Mouse (Mus musculus) CH12.LX (cell line): ENCODE data around the gene Hdac4.

Experiments used
- CTCF ChIP-seq, 2 experiments: IDR thresholded peaks in 1 of 2; conservative IDR thresholded peaks in 1 of 2; 2 replicates each; pipeline ENCODE4 v1.5.1; 2011 to 2012; ENCODE audit warnings: low read depth in 2 of 2, low read length in 2 of 2, improper control_type of control experiment in 1 of 2, inconsistent platforms in 1 of 2, mild to moderate bottlenecking in 1 of 2, moderate library complexity in 1 of 2
- EP300 ChIP-seq: IDR thresholded peaks from 2 replicates; pipeline ENCODE4 v1.6.1; 2011; ENCODE audit warnings: low read length, improper control_type of control experiment
- HCFC1 ChIP-seq: IDR thresholded peaks from 2 replicates; pipeline ENCODE4 v1.6.1; 2012; ENCODE audit warnings: low read depth, mild to moderate bottlenecking, inconsistent platforms, low read length, improper control_type of control experiment
- IRF4 ChIP-seq: IDR thresholded peaks from 2 replicates; pipeline ENCODE4 v1.6.1; 2014; ENCODE audit warnings: low read depth, mild to moderate bottlenecking, inconsistent platforms, low read length, improper control_type of control experiment
- KAT2A ChIP-seq: IDR thresholded peaks from 2 replicates; pipeline ENCODE4 v1.6.1; 2012; ENCODE audit warnings: low read length, improper control_type of control experiment, inconsistent platforms; ENCODE audit not compliant: insufficient replicate concordance
- MAX ChIP-seq: IDR thresholded peaks from 2 replicates; pipeline ENCODE4 v1.6.1; 2011; ENCODE audit warnings: low read length, improper control_type of control experiment
- MEF2A ChIP-seq: IDR thresholded peaks from 2 replicates; pipeline ENCODE4 v1.6.1; 2014; ENCODE audit warnings: low read depth, mild to moderate bottlenecking, inconsistent platforms, low read length, improper control_type of control experiment, borderline replicate concordance
- PAX5 ChIP-seq: IDR thresholded peaks from 2 replicates; pipeline ENCODE4 v1.6.1; 2012; ENCODE audit warnings: low read length, inconsistent platforms, mixed read lengths
- POLR2A ChIP-seq: IDR thresholded peaks from 2 replicates; pipeline ENCODE4 v1.6.1; 2011; ENCODE audit warnings: low read depth, mild to moderate bottlenecking, improper control_type of control experiment, low read length
- POLR2AphosphoS2 ChIP-seq: IDR thresholded peaks from 2 replicates; pipeline ENCODE4 v1.6.1; 2011; ENCODE audit warnings: low read depth, low read length, improper control_type of control experiment
- RCOR1 ChIP-seq: conservative IDR thresholded peaks from 2 replicates; pipeline ENCODE4 v1.6.1; 2012; ENCODE audit warnings: low read depth, mild to moderate bottlenecking, inconsistent platforms, low read length, improper control_type of control experiment
- ZMIZ1 ChIP-seq: IDR thresholded peaks from 2 replicates; pipeline ENCODE4 v1.6.1; 2012; ENCODE audit warnings: low read depth, mild to moderate bottlenecking, inconsistent platforms, low read length, improper control_type of control experiment
- ZNF384 ChIP-seq: IDR thresholded peaks from 2 replicates; pipeline ENCODE4 v1.6.1; 2012; ENCODE audit warnings: low read depth, low read length, improper control_type of control experiment, inconsistent platforms

DNA sequence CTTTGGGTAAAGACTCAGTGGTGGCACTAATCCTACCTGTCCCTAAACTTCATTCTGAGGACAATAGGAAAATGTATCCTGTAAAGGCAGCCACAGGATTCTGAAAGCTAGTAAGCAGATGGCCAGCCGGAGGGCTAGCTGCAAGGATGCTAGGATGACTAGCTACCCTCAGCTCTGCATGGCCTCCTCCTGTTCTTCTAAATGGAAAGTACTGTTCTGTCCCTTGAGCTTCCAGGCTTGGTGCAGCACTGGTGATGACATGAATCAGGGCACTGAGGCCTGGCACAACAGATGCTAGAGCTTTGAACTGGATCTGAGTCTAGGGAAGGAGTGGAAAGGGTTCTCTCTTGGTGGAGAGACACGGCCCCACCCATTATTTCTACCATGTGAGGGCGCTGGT, 150.6 kb downstream of the Hdac4 start:
- TF ChIP-seq CTCF (conservative IDR thresholded peaks at IDR 0.05 in 1 of 2, IDR thresholded peaks at IDR 0.05 in 1 of 2; ENCODE audit: low read depth in 2 of 2, low read length in 2 of 2), result no peak
- no peak for TF ChIP-seq POLR2A
- no peak for TF ChIP-seq MAX
- TF ChIP-seq POLR2AphosphoS2, result no peak
- TF ChIP-seq EP300, result no peak
- TF ChIP-seq ZNF384, result no peak
- TF ChIP-seq HCFC1, result no peak
- no peak for TF ChIP-seq ZMIZ1
- no peak for TF ChIP-seq KAT2A
- TF ChIP-seq RCOR1, result no peak
- TF ChIP-seq PAX5, result no peak
- TF ChIP-seq IRF4, result no peak
- no peak for TF ChIP-seq MEF2A
